Mouse (Mus musculus) mouse trophoblast stem cell (cell line): Measurements from ENCODE around the gene Brd1.

Experiments used
- in situ Hi-C, 2 experiments: fragments of 300-500 bp; cut with MseI, MboI; formaldehyde crosslinking; loops; 2 replicates in 1 of 2; 3 replicates in 1 of 2; pipeline ENCODE4 v1.15.1; 2025

Brd1 gene

GRCm38 (mm10) chr15:88688120-88688519 is 45.9 kb downstream of the Brd1 start:
- in situ Hi-C loops: no loop called here

GRCm38 (mm10) chr15:88686725-88687124 is 47.3 kb downstream of the Brd1 start:
- in situ Hi-C loops: no loop called here

- in situ Hi-C loops: no loop called here
These were observed 50.0 kb downstream of the Brd1 start for GRCm38 (mm10) chr15:88684039-88684438.

- in situ Hi-C loops: no loop called here
These were observed 53.1 kb downstream of the Brd1 start for GRCm38 (mm10) chr15:88680931-88681330.

GRCm38 (mm10) chr15:88677568-88677967 is 56.5 kb downstream of the Brd1 start:
- in situ Hi-C loops: no loop called here

GRCm38 (mm10) chr15:88675998-88676397 is 58.0 kb downstream of the Brd1 start:
- in situ Hi-C loops: no loop called here

GRCm38 (mm10) chr15:88668693-88669092 is 65.3 kb downstream of the Brd1 start:
- in situ Hi-C loops: no loop called here

GRCm38 (mm10) chr15:88667653-88668052 is 66.4 kb downstream of the Brd1 start:
- in situ Hi-C loops: no loop called here

GRCm38 (mm10) chr15:88665846-88666245 is 68.2 kb downstream of the Brd1 start:
- in situ Hi-C loops: no loop called here

- in situ Hi-C loops: no loop called here
These were observed 71.0 kb downstream of the Brd1 start for GRCm38 (mm10) chr15:88663041-88663440.

- in situ Hi-C loops: no loop called here
These were observed 71.8 kb downstream of the Brd1 start for GRCm38 (mm10) chr15:88662111-88662850.

- in situ Hi-C loops: no loop called here
These were observed 72.4 kb downstream of the Brd1 start for GRCm38 (mm10) chr15:88661654-88662053.

GRCm38 (mm10) chr15:88652006-88652405 is 82.0 kb downstream of the Brd1 start:
- in situ Hi-C loops: no loop called here

GRCm38 (mm10) chr15:88651019-88651418 is 83.0 kb downstream of the Brd1 start:
- in situ Hi-C loops: no loop called here
